Mouse (Mus musculus) thymus, postnatal 10 days (tissue): ENCODE measurements around the gene Map4k5.

ENCODE experiments used
- DNase-seq, 2 experiments: peaks; one replicate each; pipeline ENCODE4 v3.0.0; 2021; ENCODE audit warnings: low spot score in 2 of 2

Gene Map4k5

GRCm38 (mm10) chr12:69843531-69844445, 49.2 kb downstream of the Map4k5 start:
- no peak for DNase-seq

GRCm38 (mm10) chr12:69838376-69838775, 54.6 kb downstream of the Map4k5 start:
- peak; percentile 38 to 41 for DNase-seq

GRCm38 (mm10) chr12:69833982-69834604, 58.9 kb downstream of the Map4k5 start:
- no peak for DNase-seq

GRCm38 (mm10) chr12:69831239-69831910, 61.6 kb downstream of the Map4k5 start:
- DNase-seq, result no peak

GRCm38 (mm10) chr12:69828214-69828613, 64.8 kb downstream of the Map4k5 start:
- DNase-seq, result no peak

GRCm38 (mm10) chr12:69824881-69825597, 68.0 kb downstream of the Map4k5 start:
- DNase-seq, result no peak

GRCm38 (mm10) chr12:69814272-69814671, 78.7 kb downstream of the Map4k5 start:
- DNase-seq, result no peak

GRCm38 (mm10) chr12:69813596-69813995, 79.4 kb downstream of the Map4k5 start:
- no peak for DNase-seq

GRCm38 (mm10) chr12:69812986-69813385, 80.0 kb downstream of the Map4k5 start:
- no peak for DNase-seq

- no peak for DNase-seq
Measured at GRCm38 (mm10) chr12:69811976-69812375, 81.0 kb downstream of the Map4k5 start.

- DNase-seq, result no peak
Measured at GRCm38 (mm10) chr12:69809439-69809838, 83.6 kb downstream of the Map4k5 start.

GRCm38 (mm10) chr12:69807399-69807985, 85.5 kb downstream of the Map4k5 start:
- no peak for DNase-seq

- DNase-seq, result no peak
Measured at GRCm38 (mm10) chr12:69805148-69805547, 87.9 kb downstream of the Map4k5 start.

- no peak for DNase-seq
Measured at GRCm38 (mm10) chr12:69804393-69805070, 88.5 kb downstream of the Map4k5 start.

- DNase-seq, result no peak
Measured at GRCm38 (mm10) chr12:69803196-69803595, 89.8 kb downstream of the Map4k5 start.

GRCm38 (mm10) chr12:69800586-69800985, 92.4 kb downstream of the Map4k5 start:
- DNase-seq, result no peak

- no peak for DNase-seq
Measured at GRCm38 (mm10) chr12:69796311-69796710, 96.7 kb downstream of the Map4k5 start.

- DNase-seq, result peak; percentile 49 to 54
Measured at GRCm38 (mm10) chr12:69790530-69791505, 102.2 kb downstream of the Map4k5 start, which contains the start of gene Cdkl1. TSS of gene Cdkl1 (minus strand) at chr12:69791267.

- peak; percentile 37 to 44 for DNase-seq
Measured at GRCm38 (mm10) chr12:69789766-69790529, 103.1 kb downstream of the Map4k5 start.
